Mouse (Mus musculus) heart, embryonic 14.5 days (tissue): ENCODE results near the gene Scrn3. TPM values are rescaled to one million over a fixed set of nuclear protein-coding genes. Genes with fewer than 3 reads are reported as not detected.

Source experiments
- ATAC-seq: fragments of 200-750 bp; cut with Nextera tagmentation; 2 replicates; pipeline ENCODE4 v1.8.0; 2017; ENCODE audit warnings: low read depth, moderate TSS enrichment; ENCODE audit not compliant: insufficient number of reproducible peaks, insufficient read depth, low FRiP score
- H3K27ac ChIP-seq, 2 experiments: fragments of 200-500 bp in 1 of 2; fragments of 300-500 bp in 1 of 2; sonication (generic) in 1 of 2; replicated peaks in 1 of 2; 2 replicates each; pipeline ENCODE4 v1.5.1; 2012 to 2014; ENCODE audit warnings: low read depth in 2 of 2, low read length in 2 of 2, control low read depth in 1 of 2, mild to moderate bottlenecking in 1 of 2, mixed read lengths in 1 of 2; ENCODE audit not compliant: control insufficient read depth in 1 of 2, insufficient read depth in 1 of 2
- H3K27me3 ChIP-seq: fragments of 300-500 bp; sonication (generic); 2 replicates; pipeline ENCODE4 v1.6.1; 2014; ENCODE audit warnings: mild to moderate bottlenecking, low read length, control low read depth; ENCODE audit not compliant: control insufficient read depth, insufficient read depth
- H3K36me3 ChIP-seq: fragments of 300-500 bp; sonication (generic); 2 replicates; pipeline ENCODE4 v1.6.1; 2014; ENCODE audit warnings: mild to moderate bottlenecking, control low read depth, low read length, mixed read lengths; ENCODE audit not compliant: control insufficient read depth, insufficient read depth
- H3K4me1 ChIP-seq, 2 experiments: fragments of 200-500 bp in 1 of 2; fragments of 300-500 bp in 1 of 2; sonication (generic) in 1 of 2; 2 replicates each; pipeline ENCODE4 v1.6.1; 2012 to 2014; ENCODE audit warnings: low read length in 2 of 2, control low read depth in 1 of 2, mixed read lengths in 1 of 2; ENCODE audit not compliant: control insufficient read depth in 2 of 2, insufficient read depth in 2 of 2
- H3K4me2 ChIP-seq: fragments of 300-500 bp; sonication (generic); 2 replicates; pipeline ENCODE4 v1.6.1; 2014; ENCODE audit warnings: mild to moderate bottlenecking, low read length
- H3K4me3 ChIP-seq, 2 experiments: fragments of 200-500 bp in 1 of 2; fragments of 300-500 bp in 1 of 2; sonication (generic) in 1 of 2; 2 replicates each; pipeline ENCODE4 v1.5.1; 2012 to 2014; ENCODE audit warnings: low read length in 2 of 2, mild to moderate bottlenecking in 2 of 2, control low read depth in 1 of 2, low read depth in 1 of 2, moderate library complexity in 1 of 2; ENCODE audit not compliant: control insufficient read depth in 1 of 2, insufficient read depth in 1 of 2
- H3K9ac ChIP-seq: fragments of 300-500 bp; sonication (generic); 2 replicates; pipeline ENCODE4 v1.6.1; 2014; ENCODE audit warnings: mild to moderate bottlenecking, low read length
- H3K9me3 ChIP-seq: fragments of 300-500 bp; sonication (generic); 2 replicates; pipeline ENCODE4 v1.6.1; 2016; ENCODE audit warnings: low read length, control low read depth; ENCODE audit not compliant: control insufficient read depth
- WGBS: fragments of 180-500 bp; shearing (Covaris S2); extraction: QIAGEN DNeasy Blood & Tissue Kit; methylation state at CpG from one replicate; pipeline ENCODE4 v1.1.7; 2014; 5-methylcytosine and 5-hydroxymethylcytosine counted together
- polyA plus RNA-seq: library from polyadenylated mRNA; unstranded; fragments of >200 nt; fragmentation: Nextera tagmentation; extraction: Ambion mirVana; gene quantifications from 2 replicates; pipeline ENCODE4 v1.2.1, GENCODE M21; 2014

Gene Scrn3
- polyA plus RNA-seq, 1 experiment from 2014 or later, result 13.7 TPM

DNA sequence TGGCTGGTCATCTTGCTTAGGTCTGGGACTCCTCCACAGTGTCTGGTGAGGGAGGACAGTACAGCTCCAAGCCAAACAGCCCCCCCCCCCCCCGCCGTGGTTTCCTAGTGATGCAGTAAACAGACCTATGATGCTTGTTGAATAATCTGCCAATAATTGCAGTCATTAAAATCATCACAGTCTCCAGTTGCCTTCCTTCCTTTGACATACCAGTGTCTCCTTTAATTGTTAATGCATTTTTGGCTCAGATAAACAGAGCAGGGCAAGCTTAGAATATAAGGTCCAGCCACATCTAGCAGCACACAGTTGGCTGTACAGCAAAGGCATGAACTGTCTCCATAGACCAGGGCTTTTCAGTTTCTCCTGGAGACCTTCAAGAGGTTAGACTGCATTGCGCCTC lies 45.2 kb upstream of the Scrn3 start:
- WGBS, result 20% methylated on average over 3 of the region's 3 CpGs
- H3K36me3 ChIP-seq, result no peaks in the 10 kb centered on the region
- ATAC-seq, result no peak
- H3K27me3 ChIP-seq, result peaks cover 90% of the 10 kb centered on the region
- no peak overlapping the region for H3K4me3 ChIP-seq
- H3K4me2 ChIP-seq, result no peak overlapping the region
- no peaks in the 10 kb centered on the region for H3K9me3 ChIP-seq
- peaks cover 16 to 32% of the 10 kb centered on the region in 2 experiments for H3K4me1 ChIP-seq
- H3K9ac ChIP-seq, result no peak overlapping the region
- H3K27ac ChIP-seq, result no peak overlapping the region

DNA sequence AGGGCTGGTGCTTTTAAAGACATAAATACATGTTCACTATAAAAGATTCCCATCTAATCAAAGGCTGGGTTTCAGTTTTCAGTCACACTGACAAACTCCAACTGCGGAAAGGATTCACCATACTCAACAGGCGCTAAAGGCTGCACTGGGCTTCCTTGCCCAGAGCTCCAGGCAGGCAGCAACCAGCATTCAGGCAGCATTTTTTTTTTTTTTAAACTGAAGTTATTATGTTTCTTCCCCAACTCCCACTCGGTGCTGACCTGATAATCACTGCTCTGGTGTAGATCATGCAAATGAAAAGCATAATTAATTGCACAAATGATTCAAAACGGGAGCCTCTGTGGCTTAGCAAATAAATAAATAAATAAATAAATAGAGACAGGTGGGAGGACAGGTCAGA lies 44.6 kb upstream of the Scrn3 start:
- Histone ChIP-seq H3K36me3 (no peaks in the 10 kb centered on the region), H3K27me3 (peaks cover 86% of the 10 kb centered on the region), H3K4me2 (no peak overlapping the region), H3K4me3 (no peak overlapping the region), H3K27ac (no peak overlapping the region), H3K9ac (no peak overlapping the region), H3K4me1 (peaks cover 20 to 37% of the 10 kb centered on the region in 2 experiments), H3K9me3 (no peaks in the 10 kb centered on the region)
- WGBS, result 7% methylated on average over 4 of the region's 4 CpGs
- ATAC-seq, result no peak

DNA sequence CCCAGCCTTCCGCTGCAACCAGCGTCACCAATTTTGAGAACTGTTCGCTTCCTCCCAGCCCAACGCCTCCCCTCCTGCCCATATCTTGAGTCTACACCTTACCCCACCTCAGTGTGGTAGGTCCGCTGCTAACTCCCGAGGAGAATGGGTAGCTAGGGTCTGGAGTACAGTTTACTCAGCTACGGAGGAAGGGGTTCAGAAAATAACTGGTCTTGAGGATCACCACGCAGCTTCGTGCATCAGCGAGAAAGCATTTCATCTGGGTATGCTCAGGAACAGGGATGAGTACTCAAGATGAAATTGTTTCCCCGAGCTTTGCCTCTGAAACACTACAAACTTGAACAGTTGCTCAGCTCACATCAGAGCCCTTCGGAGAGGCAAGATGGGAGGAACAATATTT lies 44.1 kb upstream of the Scrn3 start:
- no peak overlapping the region for H3K27ac ChIP-seq
- H3K4me3 ChIP-seq, result no peak overlapping the region
- ATAC-seq, result no peak
- no peak overlapping the region for H3K4me2 ChIP-seq
- H3K9me3 ChIP-seq, result no peaks in the 10 kb centered on the region
- H3K4me1 ChIP-seq, result peaks cover 20 to 42% of the 10 kb centered on the region in 2 experiments
- WGBS, result 8% methylated on average over 12 of the region's 12 CpGs
- no peaks in the 10 kb centered on the region for H3K36me3 ChIP-seq
- no peak overlapping the region for H3K9ac ChIP-seq
- H3K27me3 ChIP-seq, result peaks cover 82% of the 10 kb centered on the region

DNA sequence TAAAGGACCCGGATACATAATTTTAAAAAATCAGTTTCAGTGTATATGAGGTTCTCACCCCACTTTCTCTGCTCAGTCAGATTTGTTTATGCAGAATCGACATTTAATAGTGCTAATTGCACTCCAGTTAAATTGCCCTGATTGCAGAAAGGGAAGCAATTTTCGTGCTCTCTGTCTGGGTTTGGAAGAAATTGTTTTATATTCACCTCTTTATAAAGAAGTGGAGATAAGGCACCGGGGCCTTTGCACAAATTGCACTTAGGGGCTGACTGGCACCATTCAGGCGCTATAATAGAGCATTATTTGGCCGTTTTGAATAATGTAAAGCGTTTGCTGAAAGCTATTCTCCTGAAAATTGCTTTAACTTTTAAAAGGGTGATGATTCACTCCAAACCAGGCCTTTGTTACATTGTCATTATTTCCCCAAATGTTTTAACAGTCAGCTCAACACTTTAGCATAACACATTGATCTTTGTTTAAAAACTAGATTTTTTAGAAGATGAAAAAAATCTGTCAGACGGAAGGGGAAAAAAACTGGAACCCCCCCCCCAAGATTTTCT lies 43.5 kb upstream of the Scrn3 start:
- no peak for ATAC-seq
- Histone ChIP-seq H3K9me3 (no peaks in the 10 kb centered on the region), H3K27ac (no peak overlapping the region), H3K9ac (no peak overlapping the region), H3K36me3 (no peaks in the 10 kb centered on the region), H3K4me3 (no peak overlapping the region), H3K4me2 (no peak overlapping the region), H3K27me3 (peaks cover 85% of the 10 kb centered on the region), H3K4me1 (peaks cover 17 to 42% of the 10 kb centered on the region in 2 experiments)
- 8% methylated on average over 8 of the region's 8 CpGs for WGBS

DNA sequence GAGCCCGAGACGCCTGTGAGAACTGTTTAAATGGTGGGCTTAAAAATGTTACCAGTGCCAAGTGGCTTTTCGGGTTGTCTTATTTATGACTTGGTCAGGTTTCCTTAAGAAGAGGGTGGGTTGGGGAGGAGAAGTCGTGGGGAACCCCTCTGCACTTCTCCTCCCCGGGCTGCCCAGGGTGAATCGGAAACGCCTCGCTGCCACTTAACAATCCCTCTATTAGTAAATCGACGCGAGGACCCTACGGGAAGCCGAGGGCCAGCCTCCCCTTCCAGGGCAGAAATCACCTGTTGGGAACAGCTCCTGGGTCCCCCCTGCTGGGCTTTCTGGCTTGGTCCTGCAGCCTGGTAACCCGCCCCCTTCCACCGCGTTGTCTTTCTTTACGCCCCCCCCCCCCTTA lies 42.7 kb upstream of the Scrn3 start:
- under 1% methylated on average over 17 of the region's 17 CpGs for WGBS
- peaks cover 11 to 42% of the 10 kb centered on the region in 2 experiments for H3K4me1 ChIP-seq

DNA sequence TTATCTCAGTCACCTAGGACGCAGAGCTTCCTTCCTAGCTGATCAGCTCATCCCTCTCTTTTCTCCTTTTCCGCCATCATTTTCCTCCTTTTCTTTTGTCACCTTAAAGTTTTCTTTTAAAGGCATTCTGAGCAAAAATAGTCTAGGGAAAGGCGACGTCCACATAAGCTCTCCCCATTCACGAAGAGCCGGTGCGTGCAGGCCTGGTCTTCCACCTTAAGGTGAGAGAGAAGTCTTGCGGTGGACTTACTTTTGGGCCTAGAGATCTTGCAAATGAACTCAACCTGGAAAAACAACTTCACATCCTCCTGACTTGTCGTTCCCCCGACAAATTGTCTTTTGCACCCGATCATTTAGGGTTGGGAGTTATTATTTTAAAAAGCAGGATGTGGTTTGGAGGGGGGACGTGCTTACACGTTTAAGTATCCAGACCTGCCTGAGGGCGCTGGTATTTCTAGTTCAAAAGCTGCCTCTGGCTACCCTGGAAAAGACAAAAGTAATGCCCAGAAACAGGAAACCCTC lies 42.3 kb upstream of the Scrn3 start:
- H3K4me1 ChIP-seq, result peaks cover 8 to 41% of the 10 kb centered on the region in 2 experiments; a peak in 3 of 4 replicates
- H3K9ac ChIP-seq, result no peak overlapping the region
- no peak for ATAC-seq
- no peak overlapping the region for H3K27ac ChIP-seq
- no peaks in the 10 kb centered on the region for H3K36me3 ChIP-seq
- H3K9me3 ChIP-seq, result no peaks in the 10 kb centered on the region
- H3K4me3 ChIP-seq, result no peak overlapping the region
- peak overlapping the region; percentile 79; the same call in 1 of the 2 replicates for H3K4me2 ChIP-seq
- H3K27me3 ChIP-seq, result peaks cover 74% of the 10 kb centered on the region
- 1% methylated on average over 14 of the region's 14 CpGs for WGBS

More for the DNA sequence above, 42.7 kb upstream of the Scrn3 start:
- peaks cover 79% of the 10 kb centered on the region for H3K27me3 ChIP-seq
- no peaks in the 10 kb centered on the region for H3K9me3 ChIP-seq
- no peak overlapping the region for H3K9ac ChIP-seq
- no peak overlapping the region for H3K27ac ChIP-seq
- H3K4me3 ChIP-seq, result no peak overlapping the region
- H3K4me2 ChIP-seq, result no peak overlapping the region
- no peak for ATAC-seq
- H3K36me3 ChIP-seq, result no peaks in the 10 kb centered on the region

DNA sequence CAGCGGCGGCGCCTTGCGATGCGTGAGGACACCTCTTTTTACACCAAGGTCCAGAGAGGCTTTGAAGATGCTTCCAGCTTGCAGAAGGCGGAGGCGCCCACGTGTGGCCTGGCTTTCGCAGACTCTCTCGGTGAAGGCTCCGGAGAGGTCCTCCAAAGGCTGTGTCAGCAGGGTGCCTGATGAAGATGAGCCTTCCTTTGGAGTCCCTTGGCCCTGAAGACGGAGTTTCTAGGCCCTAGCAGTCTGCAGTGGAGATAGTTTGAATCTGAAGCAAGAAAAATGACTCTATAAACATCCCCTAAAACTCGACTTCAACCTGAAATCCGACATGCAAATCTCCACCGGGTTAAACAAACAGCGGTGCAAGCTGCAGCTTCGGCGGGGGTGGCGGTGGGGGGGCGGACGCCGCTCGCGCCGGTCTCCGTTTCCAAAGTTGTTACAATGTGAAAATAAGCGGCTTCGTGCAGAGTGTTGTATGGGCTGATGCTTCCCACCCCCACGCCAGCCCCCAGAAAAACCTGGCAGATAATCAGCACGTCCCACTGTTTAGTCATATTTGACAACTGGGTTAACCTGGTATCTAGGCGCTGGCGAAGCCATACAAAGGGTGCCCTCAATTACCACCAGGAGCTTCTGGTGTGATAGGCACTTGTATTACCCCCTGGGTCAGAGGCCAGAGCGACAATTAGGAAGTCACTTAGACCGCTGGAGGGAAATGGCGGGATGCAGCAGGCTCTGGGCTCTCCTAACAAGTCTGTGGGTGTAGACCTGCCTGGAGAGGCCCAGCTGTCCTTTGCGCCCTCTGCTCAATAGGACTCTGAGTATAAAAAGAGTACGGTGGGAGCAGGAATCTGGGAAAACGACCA lies 41.6 kb upstream of the Scrn3 start:
- Histone ChIP-seq H3K9ac (no peak overlapping the region), H3K9me3 (no peaks in the 10 kb centered on the region), H3K27me3 (peaks cover 69% of the 10 kb centered on the region), H3K4me1 (peaks cover 8 to 41% of the 10 kb centered on the region in 2 experiments; a peak in 3 of 4 replicates), H3K4me3 (peak overlapping the region in 1 of 2 experiments; percentile 48; a peak in 2 of 4 replicates), H3K27ac (no peak overlapping the region), H3K36me3 (no peaks in the 10 kb centered on the region), H3K4me2 (peak overlapping the region; percentile 79)
- 1% methylated on average over 38 of the region's 38 CpGs for WGBS
- no peak for ATAC-seq
